Comparison of ENCODE assay signal across 20 mouse cellular contexts in genomic region chr1:56981947-56982555, GRCm38 (mm10). TPM values are rescaled to one million over a fixed set of nuclear protein-coding genes. Genes with fewer than 3 reads are reported as not detected.
DNase-seq lines count a peak whose midpoint lies in the region; ATAC-seq lines count a peak whose summit lies in the region.
"Had no signal": no experiment of that assay in that cellular context is flagged by ENCODE, and none has a peak within 500 bp of the region (broad histone marks: within the 10 kb centered on the region; RNA-seq: fewer than 3 reads in every experiment).

No protein-coding gene starts in this region.

- peak; percentile 30 for DNase-seq in hindbrain, embryonic 10.5 days (ENCODE audit: low spot score)
- DNase-seq in embryo, embryonic 10 days (ENCODE audit: low spot score), result peak; percentile 13
- DNase-seq in embryo, embryonic 11 days, result peak; percentile 24
- peak; percentile 35 for DNase-seq in limb, embryonic 11.5 days (ENCODE audit: low spot score)
- no peak for DNase-seq in ovary, postnatal 14 days (ENCODE audit: low spot score)
- DNase-seq in liver, result no peak
- DNase-seq: adrenal gland, adult 2 months; cerebellum, adult 9-11 months; gastrocnemius, postnatal 25 days; kidney, adult 18-20 months; thymus, postnatal 14 days had no signal

- no peaks in the 10 kb centered on the region for H3K9me3 ChIP-seq in hindbrain, embryonic 10.5 days
- no peaks in the 10 kb centered on the region for H3K9me3 ChIP-seq in hindbrain, embryonic 16.5 days (ENCODE audit: control insufficient read depth, low read length)
- no peaks in the 10 kb centered on the region; the same call in 1 of the 2 replicates for H3K9me3 ChIP-seq in limb, embryonic 11.5 days (ENCODE audit: control insufficient read depth, low read length)
- H3K9me3 ChIP-seq: limb, embryonic 13.5 days; lung, embryonic 15.5 days; midbrain, embryonic 15.5 days had no signal

- no peak overlapping the region for H3K9ac ChIP-seq in hindbrain, embryonic 16.5 days (ENCODE audit: low read depth, low read length)
- no peak overlapping the region for H3K9ac ChIP-seq in limb, embryonic 11.5 days (ENCODE audit: low read length)
- H3K9ac ChIP-seq: hindbrain, embryonic 14.5 days; limb, embryonic 13.5 days; liver, embryonic 14.5 days; lung, embryonic 15.5 days; midbrain, embryonic 15.5 days had no signal

- no peak overlapping the region for H3K4me2 ChIP-seq in hindbrain, embryonic 16.5 days (ENCODE audit: low read length)
- no peak overlapping the region for H3K4me2 ChIP-seq in limb, embryonic 11.5 days (ENCODE audit: low read depth, severe bottlenecking)
- H3K4me2 ChIP-seq: hindbrain, embryonic 14.5 days; limb, embryonic 13.5 days; lung, embryonic 15.5 days; midbrain, embryonic 15.5 days had no signal

- ATAC-seq in hindbrain, embryonic 16.5 days, result no peak
- ATAC-seq in limb, embryonic 11.5 days (ENCODE audit: insufficient number of reproducible peaks, low FRiP score, low TSS enrichment, low read depth), result no peak
- ATAC-seq: midbrain, embryonic 15.5 days had no signal

- H3K4me3 ChIP-seq in hindbrain, embryonic 10.5 days, result no peak overlapping the region
- no peak overlapping the region for H3K4me3 ChIP-seq in hindbrain, embryonic 16.5 days (ENCODE audit: low read length)
- H3K4me3 ChIP-seq in limb, embryonic 11.5 days (ENCODE audit: low read depth, low read length), result no peak overlapping the region
- H3K4me3 ChIP-seq: erythroblast, embryonic 14.5 days; limb, embryonic 13.5 days; lung, embryonic 15.5 days; midbrain, embryonic 15.5 days; myocyte had no signal

- no peak overlapping the region for H3K27ac ChIP-seq in hindbrain, embryonic 10.5 days
- no peak overlapping the region for H3K27ac ChIP-seq in hindbrain, embryonic 16.5 days (ENCODE audit: low read depth, low read length)
- no peak overlapping the region for H3K27ac ChIP-seq in limb, embryonic 11.5 days (replicated peaks; ENCODE audit: low read depth, low read length)
- H3K27ac ChIP-seq: hindbrain, embryonic 14.5 days; kidney, postnatal 0 days; limb, embryonic 13.5 days; liver, embryonic 14.5 days; lung, embryonic 15.5 days; midbrain, embryonic 15.5 days had no signal

- peaks cover 37% of the 10 kb centered on the region for H3K4me1 ChIP-seq in hindbrain, embryonic 10.5 days (replicated peaks)
- peaks cover 6% of the 10 kb centered on the region for H3K4me1 ChIP-seq in hindbrain, embryonic 16.5 days (ENCODE audit: control insufficient read depth, insufficient read depth, low read depth, low read length)
- 0 out of 2 replicates have a peak, but pooled peaks cover 3% of the 10 kb centered on the region for H3K4me1 ChIP-seq in limb, embryonic 11.5 days (ENCODE audit: control insufficient read depth, insufficient read depth, low read length)

- H3K27me3 ChIP-seq in hindbrain, embryonic 10.5 days (ENCODE audit: insufficient read depth, poor library complexity, severe bottlenecking), result peaks cover 100% of the 10 kb centered on the region
- H3K27me3 ChIP-seq in hindbrain, embryonic 16.5 days (replicated peaks; ENCODE audit: control insufficient read depth, insufficient read depth, low read length), result peaks cover 70% of the 10 kb centered on the region
- H3K27me3 ChIP-seq in limb, embryonic 11.5 days (ENCODE audit: control insufficient read depth, insufficient read depth, low read length), result peaks cover 66% of the 10 kb centered on the region

- H3K36me3 ChIP-seq in hindbrain, embryonic 10.5 days, result no peaks in the 10 kb centered on the region
- no peaks in the 10 kb centered on the region for H3K36me3 ChIP-seq in hindbrain, embryonic 16.5 days (ENCODE audit: control insufficient read depth, insufficient read depth, low read length)
- H3K36me3 ChIP-seq in limb, embryonic 11.5 days (ENCODE audit: control insufficient read depth, insufficient read depth, low read length), result no peaks in the 10 kb centered on the region
- H3K36me3 ChIP-seq: limb, embryonic 13.5 days; lung, embryonic 15.5 days; midbrain, embryonic 15.5 days had no signal

- WGBS in hindbrain, embryonic 10.5 days, result under 1% methylated on average over 11 of the region's 11 CpGs
- WGBS in hindbrain, embryonic 16.5 days, result 2% methylated on average over 11 of the region's 11 CpGs
- WGBS in limb, embryonic 11.5 days, result 2% methylated on average over 11 of the region's 11 CpGs

RNA-seq across cellular contexts. Expression of gene Satb2, which starts 3.6 kb away (rescaled TPM):
- polyA plus RNA-seq in hindbrain, embryonic 10.5 days (2016; fragmentation: Nextera tagmentation; extraction: Ambion mirVana), result 0.98 and 1.3 TPM in 2 replicates
- 1.1 and 2.0 TPM in 2 replicates for polyA plus RNA-seq in hindbrain, embryonic 16.5 days (2015; fragmentation: Nextera tagmentation; extraction: Ambion mirVana)
- polyA plus RNA-seq in limb, embryonic 11.5 days (2014; fragmentation: Nextera tagmentation; extraction: Ambion mirVana), result 1.5 and 1.8 TPM in 2 replicates
- polyA plus RNA-seq: erythroblast, embryonic 14.5 days had no signal

Comparison
In these comparisons a context has a peak if more than half of its experiments do, and no peak if none do; other contexts are left out.
1. DNase-seq: peak in hindbrain, embryonic 10.5 days (single experiment), embryo, embryonic 10 days (single experiment), embryo, embryonic 11 days (single experiment) and limb, embryonic 11.5 days (single experiment); none in ovary, postnatal 14 days (single experiment) and liver (single experiment).